Mouse (Mus musculus): ENCODE measurements around the gene Synpr. TPM values are rescaled to one million over a fixed set of nuclear protein-coding genes. Genes with fewer than 3 reads are reported as not detected.
A peak's percentile ranks its signal among the peaks of the same experiment; 100 is the strongest.

Synpr gene
- not detected for total RNA-seq (2021)

DNA sequence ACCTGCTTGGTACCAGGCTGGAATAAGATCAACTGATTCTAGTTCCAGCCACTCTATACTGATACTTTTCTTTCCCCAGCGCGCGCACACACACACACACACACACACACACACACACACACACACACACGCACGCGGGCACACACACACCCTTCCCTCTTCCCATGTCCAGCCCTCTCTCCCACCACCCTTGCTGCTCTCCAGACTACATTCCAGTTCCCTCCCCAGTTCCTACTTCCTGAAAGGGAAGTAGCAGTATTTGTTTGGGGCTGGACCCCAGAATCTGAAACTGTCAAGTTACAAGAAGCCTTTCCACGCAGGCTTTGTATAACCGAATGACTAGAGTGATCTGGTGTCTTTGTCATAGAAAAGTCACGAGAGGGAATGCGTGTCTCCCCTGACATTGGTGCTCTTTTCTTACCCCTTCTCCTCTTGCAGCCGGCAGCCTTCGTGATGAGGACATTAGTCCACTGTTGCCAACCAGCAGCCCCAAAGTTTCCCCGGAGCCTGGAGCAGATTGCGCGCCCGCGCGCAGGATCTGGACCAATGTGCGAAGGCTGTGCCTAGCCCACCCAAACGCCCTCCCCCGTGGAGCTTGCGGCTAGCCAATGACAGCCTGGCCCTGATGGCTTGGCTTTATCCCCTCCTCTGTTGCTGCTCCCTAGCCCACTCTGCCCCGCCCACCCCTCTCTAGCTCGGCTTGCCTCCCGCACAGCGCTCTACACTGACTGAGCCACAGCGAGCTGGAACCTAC, at the start of gene Synpr:
Gene Synpr, plus strand, starts transcription at position 690 of the 754 bp plus-strand sequence.
- peak; percentile 39 for DNase-seq

DNA sequence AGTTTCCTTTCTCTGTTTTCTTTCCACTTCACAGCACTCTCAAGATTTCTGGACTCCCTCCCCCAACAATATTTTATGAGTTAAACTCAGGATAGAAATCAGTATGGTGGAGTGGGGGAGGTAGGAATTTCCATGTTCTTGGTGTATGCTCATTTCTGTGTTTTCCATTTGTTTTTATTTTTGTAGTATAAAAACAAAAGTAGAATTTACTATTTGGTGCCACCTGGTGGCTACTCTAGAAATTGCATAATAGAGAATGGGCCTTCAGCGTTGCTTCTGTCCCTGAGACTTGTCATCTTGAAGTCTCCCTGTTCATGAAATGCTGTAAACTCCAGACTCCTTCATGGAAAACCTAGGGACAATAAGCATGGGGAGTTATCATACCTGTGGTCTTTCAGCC, 47.7 kb upstream of the Synpr start:
- peak; percentile 9 for DNase-seq

DNA sequence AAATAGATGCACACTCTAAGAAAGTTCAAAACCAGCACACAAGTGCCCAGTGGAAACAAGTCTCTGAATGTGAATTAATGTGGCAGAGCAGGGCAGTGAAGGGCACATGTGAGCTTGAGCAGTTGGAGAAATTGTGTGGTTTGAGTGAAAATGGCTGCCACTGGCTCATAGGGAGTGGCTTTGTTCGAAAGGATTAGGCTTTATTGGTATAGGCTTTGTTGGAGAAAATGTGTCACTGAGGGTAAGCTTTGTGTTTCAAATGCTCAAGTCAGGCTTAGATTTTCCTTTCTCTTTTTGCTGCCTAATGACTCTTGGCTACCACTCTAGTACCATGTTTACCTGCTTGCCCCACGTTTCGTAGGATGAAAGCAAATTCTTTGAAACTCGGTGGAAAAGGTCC, 37.1 kb upstream of the Synpr start:
- no peak for DNase-seq

DNA sequence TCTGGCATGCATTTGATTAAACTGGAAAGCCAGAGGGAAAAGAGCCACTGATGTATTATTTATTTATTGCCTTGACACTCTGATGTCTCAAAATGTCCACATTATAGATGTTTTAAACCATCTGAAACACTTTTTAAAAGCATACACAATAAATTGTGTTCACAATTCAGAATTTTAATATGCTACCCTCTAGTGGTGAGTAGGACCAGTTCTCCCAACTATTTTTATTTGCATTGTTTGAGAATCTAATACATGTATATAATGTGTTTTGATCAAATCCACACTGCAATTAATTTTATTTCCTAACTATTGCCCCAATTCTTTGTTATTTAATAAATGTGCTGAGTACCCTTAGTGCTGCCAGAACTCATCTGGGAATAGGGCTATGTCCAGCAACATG, 35.2 kb upstream of the Synpr start:
- DNase-seq = no peak

DNA sequence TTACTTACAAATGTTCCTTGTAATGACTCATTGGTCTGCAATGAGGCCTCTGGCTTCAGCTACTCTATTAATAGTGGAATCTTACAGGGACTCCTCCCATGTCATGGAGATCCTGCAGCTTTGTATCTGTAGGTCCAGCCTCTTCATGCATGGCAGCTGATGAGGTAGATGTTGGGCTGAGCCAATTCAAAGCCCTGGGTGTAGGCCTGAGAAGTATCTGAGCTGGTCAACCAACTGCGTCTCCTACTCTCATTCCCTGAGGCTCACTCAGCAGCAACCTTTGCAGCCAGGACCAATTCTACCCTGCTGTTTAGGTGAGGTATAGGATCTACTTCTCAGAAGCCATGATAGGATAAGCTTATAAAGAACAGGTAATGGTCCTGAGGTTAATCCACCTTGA, 32.0 kb upstream of the Synpr start:
- DNase-seq = no peak

DNA sequence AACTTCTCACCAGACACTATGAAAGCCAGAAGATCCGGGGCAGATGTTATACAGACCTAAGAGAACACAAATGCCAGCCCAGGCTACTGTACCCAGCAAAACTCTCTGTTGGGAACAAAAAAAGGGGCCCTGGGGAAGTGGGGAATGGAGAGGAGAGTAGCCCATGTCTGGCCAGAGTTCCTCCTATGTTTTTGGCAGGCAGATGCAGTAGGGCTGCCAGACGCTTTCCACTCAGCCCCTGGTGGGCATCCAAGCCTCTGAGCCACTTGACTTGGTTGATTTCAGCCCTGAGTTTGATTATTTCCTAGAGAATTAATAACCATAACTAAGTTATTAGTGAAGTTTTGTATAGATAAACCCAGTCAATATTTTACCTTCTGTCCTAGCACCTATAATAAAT, 29.8 kb upstream of the Synpr start:
- peak; percentile 5 for DNase-seq

DNA sequence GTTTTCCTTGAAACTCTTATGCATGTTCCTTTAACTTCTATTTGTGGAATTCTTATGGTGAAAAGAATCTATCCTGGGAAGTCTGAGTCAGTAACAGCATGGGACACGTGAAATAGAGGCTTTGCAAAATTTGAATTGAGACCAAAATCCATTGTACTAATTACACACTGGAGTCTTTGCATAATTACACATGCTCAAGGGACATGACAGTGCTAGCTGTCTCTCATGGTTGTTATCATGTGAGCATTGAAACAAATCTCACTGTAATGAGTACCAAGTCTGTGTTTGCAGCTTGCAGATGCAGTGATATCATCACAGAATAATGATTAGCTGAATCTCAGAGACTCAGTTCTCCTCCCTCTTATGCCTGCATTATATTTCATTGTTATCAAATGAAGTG, 22.2 kb upstream of the Synpr start:
- no peak for DNase-seq

DNA sequence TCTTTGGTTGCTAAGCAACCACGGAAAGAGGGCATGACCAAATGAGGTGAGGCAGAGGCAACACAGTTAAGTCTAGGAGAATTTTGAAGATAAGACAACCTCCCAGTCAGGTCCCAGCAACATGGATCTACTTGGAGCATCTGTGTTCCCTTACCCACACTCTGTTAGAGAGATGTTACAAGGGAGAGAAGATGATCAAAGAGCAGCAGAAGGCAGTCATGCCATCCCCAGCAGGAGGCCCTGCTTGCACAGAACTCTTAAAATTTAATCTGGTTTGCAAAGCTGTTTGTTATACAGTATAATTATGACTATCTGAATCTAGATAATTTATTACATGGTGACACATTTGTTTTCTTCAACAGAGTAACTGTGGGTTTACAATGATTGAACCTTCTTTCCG, 18.2 kb upstream of the Synpr start:
- DNase-seq = no peak

DNA sequence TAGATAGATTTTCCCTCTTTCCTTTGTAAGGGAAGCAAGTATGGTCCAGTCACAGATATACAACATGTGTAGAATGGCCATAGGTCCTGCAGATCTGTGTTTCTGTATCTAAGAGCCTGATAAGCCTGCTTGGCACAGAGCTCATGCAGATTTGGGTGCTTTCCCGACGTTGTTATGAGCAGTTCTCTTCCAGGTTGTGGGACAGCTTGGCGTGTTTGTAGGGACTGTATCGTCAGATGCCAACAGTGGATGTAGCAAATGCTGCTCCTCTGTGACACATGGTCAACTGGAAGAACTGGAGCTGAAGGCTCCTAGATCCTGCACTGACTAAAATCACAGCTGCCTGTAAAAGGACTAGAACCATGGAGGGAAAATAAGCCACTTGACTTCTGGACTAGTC, 17.4 kb upstream of the Synpr start:
- no peak for DNase-seq

DNA sequence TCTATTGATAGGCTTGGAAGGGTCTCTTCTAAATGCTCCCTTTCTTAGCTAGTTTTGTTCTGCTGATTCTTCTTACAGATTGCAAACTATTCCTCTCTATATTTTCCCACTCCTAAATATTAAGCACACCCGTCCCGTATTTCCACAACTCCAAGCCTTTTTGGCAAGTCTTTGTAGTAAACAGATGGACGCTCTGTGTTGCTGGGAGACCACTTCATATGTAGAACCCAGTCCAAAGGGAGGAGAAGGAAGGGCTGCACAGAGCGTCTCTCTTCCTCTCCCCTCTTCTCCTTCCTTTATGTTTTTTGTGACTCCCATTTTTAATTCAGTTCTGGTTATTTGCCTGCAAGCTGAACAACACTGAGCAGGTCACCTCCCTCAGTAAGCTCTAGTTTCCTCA, 1.4 kb upstream of the Synpr start:
- DNase-seq = no peak

DNA sequence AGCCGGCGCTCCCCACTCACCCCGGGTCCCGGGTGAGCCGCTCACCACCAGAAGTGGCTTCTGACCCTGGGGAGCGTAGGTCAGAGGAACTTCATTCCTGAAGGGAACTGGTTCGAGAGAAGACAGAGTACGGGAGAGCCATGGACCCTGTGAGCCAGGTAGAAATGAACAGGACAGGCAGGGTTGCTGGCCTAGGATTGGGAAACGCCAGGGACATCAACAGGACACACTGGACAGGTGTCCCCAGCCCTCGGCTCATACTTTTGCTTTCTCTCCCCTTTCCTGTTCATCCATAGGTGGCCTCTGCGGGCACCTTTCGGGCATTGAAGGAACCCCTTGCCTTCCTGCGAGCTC, 242 bp downstream of the Synpr start:
- DNase-seq = no peak

DNA sequence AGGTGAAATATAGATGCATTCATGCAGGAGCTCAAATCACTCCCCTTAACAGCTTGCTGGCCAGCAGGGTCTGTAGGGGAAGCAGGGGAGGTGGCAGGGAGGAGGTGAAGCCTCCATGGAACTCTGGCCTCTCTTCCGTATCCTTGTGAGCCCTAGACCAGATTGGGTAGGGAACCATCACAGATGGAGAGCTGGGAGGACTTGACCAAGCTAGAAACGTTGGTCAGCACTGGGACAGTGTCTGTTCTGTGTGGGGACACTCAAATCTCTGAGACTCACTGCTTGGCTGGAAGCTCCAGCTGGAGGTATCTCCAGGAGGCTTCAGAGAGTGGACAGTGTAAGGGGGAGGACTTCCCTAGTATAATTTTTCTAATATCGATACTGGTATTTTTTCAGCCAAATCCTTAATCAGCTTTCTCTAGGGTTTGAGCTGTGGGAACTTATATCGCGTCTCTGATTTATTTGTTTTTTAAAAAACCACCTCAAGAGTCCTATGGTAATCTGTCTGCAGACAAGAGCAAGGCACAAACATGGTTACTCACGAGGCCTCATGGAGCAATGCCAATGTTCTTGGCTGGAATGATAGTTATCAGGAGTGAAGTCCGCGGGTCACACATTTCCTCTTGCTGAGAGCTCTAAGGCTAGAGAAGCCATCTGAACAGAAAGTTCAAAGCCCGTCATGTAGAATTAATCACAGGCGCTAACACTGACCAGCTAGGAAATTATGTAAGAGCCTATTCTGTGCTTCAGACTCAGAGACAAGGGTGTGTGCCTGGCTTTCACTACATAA, 956 bp downstream of the Synpr start:
- no peak for DNase-seq

DNA sequence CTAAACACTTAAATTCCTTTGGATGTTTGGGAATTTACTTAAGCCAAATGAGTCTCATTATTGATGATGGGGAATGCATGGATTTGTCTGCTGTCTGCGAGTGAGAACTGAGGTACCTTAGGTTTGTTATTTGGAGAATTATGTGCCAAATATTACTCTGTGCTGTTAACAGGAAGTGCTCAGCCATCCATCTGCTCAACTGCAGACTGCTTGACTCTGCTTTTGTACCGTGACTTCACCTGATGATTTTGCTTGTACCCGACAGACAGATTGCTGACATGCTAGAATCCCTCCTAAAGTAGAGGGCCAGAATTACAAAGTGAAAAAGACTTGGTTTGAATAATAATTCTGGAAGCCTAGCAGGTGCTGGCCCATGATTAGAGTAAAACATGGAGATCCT, 9.6 kb downstream of the Synpr start:
- DNase-seq = no peak

DNA sequence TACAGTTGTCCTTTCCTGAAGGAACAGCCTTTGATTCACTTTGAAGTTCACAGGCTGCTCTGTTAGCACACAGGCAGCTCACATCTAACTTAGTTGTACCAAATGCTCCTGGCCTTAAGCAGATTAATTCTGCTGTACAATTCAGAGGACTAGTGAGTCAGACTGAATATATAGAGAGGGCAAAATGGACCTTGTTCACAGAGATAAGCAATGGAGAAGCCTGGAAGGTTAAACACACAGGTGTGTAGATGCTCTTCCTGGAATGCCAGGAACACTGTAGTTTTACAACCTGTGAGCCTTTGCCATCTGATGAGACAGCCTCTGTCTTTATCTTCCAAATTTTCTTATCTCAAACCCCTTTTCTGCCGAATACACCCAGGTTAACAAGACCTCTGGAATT, 29.7 kb downstream of the Synpr start:
- no peak for DNase-seq

DNA sequence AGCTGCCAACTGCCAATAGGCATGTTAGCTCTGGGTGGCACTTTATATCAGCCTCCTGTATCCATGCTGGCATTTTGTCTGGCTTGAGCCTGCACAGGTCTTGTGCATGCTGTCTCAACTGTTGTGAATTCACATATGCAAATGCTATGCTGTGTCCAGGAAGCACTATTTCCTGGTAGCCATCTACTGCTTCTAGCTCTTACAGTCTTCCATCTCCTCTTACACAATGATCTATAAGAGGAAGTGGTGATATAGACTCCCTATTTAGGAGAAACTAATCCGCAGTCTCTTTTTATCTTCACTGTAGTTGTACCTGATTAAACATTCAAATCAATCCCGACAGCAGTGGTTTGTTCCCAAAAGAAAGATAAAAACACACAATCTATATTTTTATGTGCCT, 43.9 kb downstream of the Synpr start:
- no peak for DNase-seq

DNA sequence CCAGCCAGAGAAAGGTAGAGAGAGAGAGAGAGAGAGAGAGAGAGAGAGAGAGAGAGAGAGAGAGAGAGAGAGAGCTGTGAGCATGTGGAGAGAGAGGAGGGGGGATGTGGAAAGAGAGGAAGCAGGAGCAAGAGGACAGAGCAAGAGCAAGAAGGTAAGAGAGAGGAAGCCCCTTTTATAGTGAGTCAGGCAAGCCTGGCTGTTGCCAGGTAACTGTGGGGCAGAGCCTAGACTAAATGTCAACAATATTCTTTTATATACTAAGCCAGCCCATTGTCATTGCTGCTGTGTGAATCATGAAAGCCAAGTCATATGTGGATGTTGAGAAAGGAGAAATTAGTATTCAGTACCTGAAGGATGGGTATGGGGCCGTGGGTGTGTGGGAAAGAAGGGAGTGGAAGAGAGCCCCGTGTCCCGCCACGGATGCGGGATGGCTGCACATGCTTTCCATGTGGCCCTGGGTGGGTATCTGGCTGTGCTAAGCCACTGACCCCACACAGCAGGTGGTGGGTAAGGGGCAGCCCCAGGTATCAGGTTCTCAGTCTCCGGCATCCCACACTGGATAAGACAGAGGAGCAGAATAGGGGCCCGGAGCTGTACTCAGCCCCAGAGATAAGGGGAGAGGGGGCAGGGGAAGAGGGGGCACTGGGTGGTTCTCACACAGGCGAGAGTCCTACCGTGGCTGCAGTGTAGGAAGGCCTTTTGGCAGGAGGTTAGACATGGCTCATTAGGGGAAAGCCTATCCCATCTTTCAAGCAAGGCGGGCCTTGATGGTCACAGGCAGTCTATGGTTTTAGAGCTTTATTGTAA, 48.1 kb downstream of the Synpr start:
- DNase-seq = no peak

DNA sequence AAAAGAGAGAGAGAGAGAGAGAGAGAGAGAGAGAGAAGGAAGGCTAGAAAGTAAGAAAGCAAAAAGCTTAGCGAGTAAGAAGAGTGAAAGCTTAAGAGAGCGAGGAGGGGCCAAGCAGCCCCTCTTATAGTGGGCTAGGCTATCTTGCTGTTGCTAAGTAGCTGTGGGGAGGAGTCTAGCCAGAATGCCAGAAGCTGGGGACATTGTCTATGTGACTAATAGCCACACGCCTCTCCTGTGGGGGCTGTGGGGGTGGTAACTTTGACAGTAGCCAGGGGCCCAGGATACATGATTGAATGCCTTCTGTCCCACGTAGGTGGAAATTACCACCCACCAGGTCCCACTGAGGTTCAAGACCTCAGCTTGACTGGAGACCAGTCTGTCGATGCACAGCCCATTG, 48.8 kb downstream of the Synpr start:
- DNase-seq = no peak

DNA sequence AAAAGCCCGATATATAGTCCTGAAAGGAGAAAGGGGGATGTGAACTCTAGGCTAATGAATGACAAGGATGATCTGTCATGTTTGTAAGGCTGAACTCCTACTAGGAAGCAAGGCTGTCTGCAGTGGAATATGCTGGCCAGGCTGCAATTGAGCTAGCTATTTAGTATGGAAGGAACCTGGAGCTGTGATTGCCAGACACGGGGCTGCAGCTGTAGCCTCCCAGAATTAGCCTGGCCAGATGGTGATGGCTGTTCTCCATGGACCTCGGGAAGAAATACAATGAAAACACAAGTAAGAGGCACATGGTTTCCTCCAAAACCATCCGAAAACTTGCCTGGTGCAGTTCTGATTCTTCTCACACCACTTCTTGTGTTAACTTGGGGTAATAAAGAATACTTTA, 51.6 kb downstream of the Synpr start:
- no peak for DNase-seq

DNA sequence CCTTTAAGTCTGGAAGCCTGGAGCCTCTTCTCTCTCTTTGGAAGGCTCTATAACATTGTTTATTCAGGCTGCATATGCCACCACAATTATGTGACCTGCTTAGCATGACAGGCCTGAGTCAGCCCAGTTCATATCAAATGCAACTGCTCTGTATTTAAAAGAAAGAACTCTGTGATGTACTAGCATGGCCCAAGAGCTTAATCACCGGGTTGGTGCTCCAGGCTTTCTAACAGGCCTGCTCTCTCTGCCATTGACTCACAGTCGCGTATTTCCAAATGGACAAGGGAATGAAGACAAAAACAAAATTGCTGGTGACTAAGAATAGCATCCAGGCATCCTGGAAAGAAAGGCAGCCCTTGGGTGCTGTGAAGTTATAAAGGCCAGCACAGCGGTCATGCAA, 56.1 kb downstream of the Synpr start:
- no peak for DNase-seq

DNA sequence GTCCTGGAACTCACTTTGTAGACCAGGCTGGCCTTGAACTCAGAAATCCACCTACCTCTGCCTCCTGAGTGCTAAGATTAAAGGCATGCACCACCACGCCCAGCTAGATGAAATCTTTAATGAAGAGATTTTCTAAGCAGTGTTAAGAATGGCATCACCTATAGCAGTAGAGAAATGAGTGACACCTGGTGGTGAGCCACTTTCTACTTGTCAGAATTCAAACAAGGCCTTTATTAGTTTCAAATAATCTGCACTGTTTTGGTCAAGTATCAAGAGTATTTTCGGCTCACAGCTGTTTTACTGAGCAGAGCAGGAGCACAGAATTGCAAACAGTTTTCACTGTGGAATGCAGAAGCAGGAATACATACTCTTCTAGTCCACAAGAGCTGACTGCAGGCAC, 59.7 kb downstream of the Synpr start:
- no peak for DNase-seq

DNA sequence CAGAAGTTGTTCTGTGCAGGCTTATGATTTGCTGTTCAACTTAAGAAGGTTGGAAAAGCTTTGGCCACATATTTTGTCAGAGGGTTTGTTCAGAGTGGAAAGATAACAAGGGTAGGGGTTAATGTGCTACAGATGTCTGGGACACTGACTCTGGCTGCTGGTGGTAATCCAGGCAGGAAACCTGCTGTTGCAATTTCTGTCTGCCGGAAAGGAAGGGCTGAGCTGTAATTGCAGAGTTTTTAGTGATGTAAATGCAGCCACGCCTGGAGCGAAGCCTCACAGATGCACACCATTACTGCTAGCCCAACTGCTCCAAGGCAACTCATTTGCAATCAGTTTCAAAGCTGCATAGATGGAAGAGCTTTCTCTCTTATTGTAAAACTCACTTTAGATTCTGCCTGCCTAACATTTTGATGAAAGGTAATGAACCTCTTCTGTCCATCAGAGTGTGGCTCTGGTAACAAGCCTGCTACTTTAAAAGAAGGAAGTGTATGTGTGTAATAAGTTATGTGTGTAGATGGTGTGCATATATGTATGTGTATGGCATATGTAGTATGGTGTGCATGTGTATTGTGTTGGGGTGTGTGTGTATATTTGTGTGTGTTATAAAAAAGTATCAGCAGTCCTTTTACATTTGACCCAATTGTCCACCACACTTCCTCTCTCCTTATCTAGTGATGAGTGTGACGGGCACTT, 64.7 kb downstream of the Synpr start:
- peak; percentile 9 for DNase-seq

DNA sequence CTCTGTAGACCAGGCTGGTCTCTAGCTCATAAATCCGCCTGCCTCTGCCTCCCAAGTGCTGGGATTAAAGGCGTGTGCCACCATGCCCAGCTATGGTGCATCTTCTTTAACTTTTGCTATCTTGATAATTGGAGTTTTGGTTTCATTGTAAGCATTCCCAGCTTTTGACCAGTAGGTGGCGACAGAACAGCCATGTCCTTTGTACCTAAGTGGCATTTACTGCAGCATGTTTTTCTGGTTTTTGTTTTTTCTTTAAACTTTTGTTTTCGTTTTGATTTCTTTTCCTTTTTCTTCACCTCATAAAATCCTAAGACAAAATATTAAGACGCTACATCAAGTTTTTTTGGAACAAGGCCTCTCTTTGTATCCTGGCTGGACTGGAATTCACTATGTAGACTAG, 69.6 kb downstream of the Synpr start:
- DNase-seq = peak; percentile 11
